Mouse (Mus musculus) embryonic stem cell, embryonic (primary cell): ENCODE measurements around the gene Vmn2r9.
"Not testable (repeated sequence)": the region's sequence is repeated elsewhere in the genome, so short reads cannot be mapped to it uniquely, and the experiment has no call there.

Source experiments
- CTCF ChIA-PET, 4 experiments: fragments of 300-600 bp in 2 of 4; fragments of 350-600 bp in 2 of 4; sonication (Branson Sonifier 250); formaldehyde crosslinking; loops; one replicate each; lab custom pipeline; 2022; ENCODE audit warnings: inconsistent platforms in 2 of 4; lab: Charles Lee
- POLR2A ChIA-PET, 4 experiments: fragments of 300-600 bp in 2 of 4; fragments of 350-600 bp in 2 of 4; sonication (Branson Sonifier 250); formaldehyde crosslinking; loops; one replicate each; lab custom pipeline; 2022; ENCODE audit warnings: antibody characterized with exemption in 4 of 4, inconsistent platforms in 1 of 4; lab: Charles Lee

Gene Vmn2r9

DNA sequence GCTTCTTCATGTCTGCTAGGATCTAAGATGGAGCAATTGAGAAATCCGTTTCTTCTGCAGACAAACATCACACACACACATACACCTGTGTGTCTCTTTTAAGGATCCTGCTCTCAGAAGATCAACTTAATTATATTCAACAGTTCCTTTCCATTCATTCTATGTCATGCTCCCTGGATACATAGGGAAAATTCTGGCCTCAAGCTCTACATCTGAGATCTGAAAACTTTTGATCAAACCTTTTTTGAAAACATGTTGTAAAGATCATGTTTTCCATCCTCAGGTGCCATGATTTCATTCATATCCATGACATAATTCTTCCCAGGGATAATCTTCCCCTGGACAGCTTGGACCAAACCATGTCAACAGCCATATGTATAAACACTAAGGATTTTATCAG lies at the start of gene Vmn2r9:
Gene Vmn2r9, minus strand, starts transcription at position 101 of the 400 bp plus-strand sequence.
- POLR2A ChIA-PET, result not testable (repeated sequence)

DNA sequence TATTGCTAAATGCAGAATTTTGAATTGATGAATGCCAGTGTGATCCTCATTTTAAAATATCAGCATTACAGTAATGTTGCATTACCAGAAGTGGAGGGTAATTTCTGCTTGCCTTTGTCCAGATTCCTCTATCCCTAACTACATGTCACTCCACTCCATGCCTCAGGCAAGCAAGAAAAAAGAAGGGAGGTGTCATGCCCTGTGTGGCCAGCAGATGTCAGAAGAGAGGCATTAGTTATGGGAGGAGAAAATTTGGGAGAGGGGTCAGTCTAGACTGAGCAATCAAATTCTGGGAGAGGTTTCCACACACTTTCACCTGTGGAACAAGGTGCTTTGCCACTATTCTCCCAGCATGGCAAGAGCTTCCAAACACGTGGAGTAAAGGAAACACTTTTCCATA lies 14.3 kb upstream of the Vmn2r9 start:
- POLR2A ChIA-PET, result not testable (repeated sequence)
- CTCF ChIA-PET, result interaction anchor here in 1 of 4 experiments (0.5 kb wide), 2 partner anchors 28 to 30 kb away, joined by 3 read pairs; no protein-coding TSS in a partner anchor

More for the DNA sequence above, at the start of gene Vmn2r9:
- CTCF ChIA-PET, result not testable (repeated sequence)

- CTCF ChIA-PET, result no interaction called here
Measured at GRCm38 (mm10) chr5:108849466-108849865, 2.9 kb downstream of the Vmn2r9 start.

DNA sequence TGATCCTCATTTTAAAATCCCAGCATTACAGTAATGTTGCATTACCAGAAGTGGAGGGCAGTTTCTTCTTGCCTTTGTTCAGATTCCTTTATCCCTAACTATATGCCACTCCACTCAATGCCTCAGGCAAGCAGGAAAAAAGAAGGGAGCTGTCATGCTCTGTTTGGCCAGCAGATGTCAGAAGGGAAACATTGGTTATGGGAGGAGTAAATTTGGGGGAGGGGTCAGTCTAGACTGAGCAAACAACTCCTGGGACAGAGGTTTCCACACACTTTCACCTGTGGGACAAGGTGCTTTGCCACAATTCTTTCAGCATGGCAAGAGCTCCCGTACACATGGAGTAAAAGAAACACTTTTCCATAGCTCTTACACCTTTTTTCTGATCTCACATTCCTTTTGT lies 16.2 kb downstream of the Vmn2r9 start:
- CTCF ChIA-PET, result interaction anchor here in 3 of 4 experiments (0.6 to 1.9 kb wide), 4 partner anchors 11 to 197 kb away, joined by 3 to 6 read pairs (median 3); no protein-coding TSS in a partner anchor

More at GRCm38 (mm10) chr5:108849466-108849865, 2.9 kb downstream of the Vmn2r9 start:
- POLR2A ChIA-PET, result no interaction called here

GRCm38 (mm10) chr5:108823276-108823675 lies 29.1 kb downstream of the Vmn2r9 start:
- CTCF ChIA-PET, result no interaction called here
- POLR2A ChIA-PET, result no interaction called here

More for the DNA sequence above, 16.2 kb downstream of the Vmn2r9 start:
- POLR2A ChIA-PET, result no interaction called here

DNA sequence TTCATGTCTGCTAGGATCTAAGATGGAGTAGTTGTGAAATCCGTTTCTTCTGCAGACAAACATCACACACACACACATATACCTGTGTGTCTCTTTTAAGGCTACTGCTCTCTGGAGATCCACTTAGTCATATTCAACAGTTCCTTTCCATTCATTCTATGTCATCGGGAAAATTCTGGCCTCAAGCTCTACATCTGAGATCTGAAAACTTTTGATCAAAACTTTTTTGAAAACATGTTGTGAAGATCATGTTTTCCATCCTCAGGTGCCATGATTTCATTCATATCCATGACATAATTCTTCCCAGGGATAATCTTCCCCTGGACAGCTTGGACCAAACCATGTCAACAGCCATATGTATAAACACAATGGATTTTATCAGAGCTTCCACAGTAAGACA lies 43.7 kb downstream of the Vmn2r9 start, which contains the start of gene Vmn2r8:
Gene Vmn2r8, minus strand, starts transcription at position 101 of the 400 bp plus-strand sequence.
- CTCF ChIA-PET, result interaction anchor here in 1 of 4 experiments (0.6 kb wide), 1 partner anchor 67 kb away, joined by 3 read pairs; no protein-coding TSS in a partner anchor
- POLR2A ChIA-PET, result not testable (repeated sequence)

DNA sequence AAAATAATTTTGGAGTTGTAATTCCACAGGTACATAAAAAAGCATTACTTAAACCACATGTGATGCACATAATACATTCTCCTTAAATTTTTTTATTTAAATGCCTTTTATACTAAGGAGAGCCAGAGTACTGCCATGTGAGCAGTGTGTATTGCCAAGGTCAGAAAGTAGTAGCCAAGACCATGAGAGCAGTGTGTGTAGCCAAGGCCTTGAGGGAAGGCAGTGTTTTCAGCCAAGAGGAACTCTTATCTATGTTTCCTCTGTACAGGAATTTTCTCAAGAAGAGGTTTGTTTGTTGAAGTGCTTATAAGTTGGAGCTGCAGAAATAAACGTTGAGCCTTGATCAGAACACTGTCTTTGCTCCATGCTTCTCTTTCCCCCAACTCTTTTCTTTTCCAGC lies 48.8 kb downstream of the Vmn2r9 start:
- POLR2A ChIA-PET, result no interaction called here
- CTCF ChIA-PET, result no interaction called here

- CTCF ChIA-PET, result not testable (repeated sequence)
Measured at GRCm38 (mm10) chr5:108795263-108795662, 57.1 kb downstream of the Vmn2r9 start, which contains the start of gene Tmed11. TSS of gene Tmed11 (minus strand) at chr5:108795363.

GRCm38 (mm10) chr5:108790385-108790784 lies 62.0 kb downstream of the Vmn2r9 start:
- POLR2A ChIA-PET, CTCF ChIA-PET: not testable (repeated sequence)

More at GRCm38 (mm10) chr5:108795263-108795662, 57.1 kb downstream of the Vmn2r9 start, which contains the start of gene Tmed11:
- POLR2A ChIA-PET, result not testable (repeated sequence)
